Mouse (Mus musculus) spleen, postnatal 4 days (tissue): ENCODE results near the gene Hipk4.
"Not testable (repeated sequence)": the region's sequence is repeated elsewhere in the genome, so short reads cannot be mapped to it uniquely, and the experiment has no call there.

ENCODE experiments used
- DNase-seq, 2 experiments: peaks; one replicate each; pipeline ENCODE4 v3.0.0; 2022; ENCODE audit warnings: low spot score in 2 of 2

The Hipk4 gene

DNA sequence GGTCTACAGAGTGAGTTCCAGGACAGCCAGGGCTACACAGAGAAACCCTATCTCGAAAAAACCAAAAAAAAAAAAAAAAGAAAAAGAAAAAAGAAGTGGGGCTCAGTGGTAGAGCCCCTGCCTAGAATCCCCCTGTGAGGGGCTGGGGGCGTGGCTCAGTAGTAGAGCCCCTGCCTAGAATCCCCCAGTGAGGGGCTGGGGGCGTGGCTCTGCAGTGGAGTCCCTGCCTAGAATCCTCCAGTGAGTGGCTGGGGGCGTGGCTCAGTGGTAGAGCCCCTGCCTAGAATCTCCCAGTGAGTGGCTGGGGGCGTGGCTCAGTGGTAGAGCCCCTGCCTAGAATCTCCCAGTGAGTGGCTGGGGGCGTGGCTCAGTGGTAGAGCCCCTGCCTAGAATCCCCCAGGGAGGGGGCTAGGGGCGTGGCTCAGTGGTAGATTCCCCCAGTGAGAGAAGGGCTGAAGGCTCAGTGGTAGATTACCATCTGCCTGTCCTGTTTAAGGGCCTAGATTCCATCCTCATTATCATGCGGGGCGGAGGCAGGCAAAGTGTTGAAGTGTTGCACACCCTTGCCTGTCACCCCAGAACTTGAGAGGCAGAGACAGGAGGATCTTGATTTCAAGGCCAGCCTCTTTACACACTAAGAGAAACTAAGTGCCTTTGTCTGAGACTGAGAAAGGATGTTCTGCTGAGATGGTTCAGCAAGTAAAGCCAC is 28.3 kb upstream of the Hipk4 start:
- DNase-seq, result not testable (repeated sequence)

DNA sequence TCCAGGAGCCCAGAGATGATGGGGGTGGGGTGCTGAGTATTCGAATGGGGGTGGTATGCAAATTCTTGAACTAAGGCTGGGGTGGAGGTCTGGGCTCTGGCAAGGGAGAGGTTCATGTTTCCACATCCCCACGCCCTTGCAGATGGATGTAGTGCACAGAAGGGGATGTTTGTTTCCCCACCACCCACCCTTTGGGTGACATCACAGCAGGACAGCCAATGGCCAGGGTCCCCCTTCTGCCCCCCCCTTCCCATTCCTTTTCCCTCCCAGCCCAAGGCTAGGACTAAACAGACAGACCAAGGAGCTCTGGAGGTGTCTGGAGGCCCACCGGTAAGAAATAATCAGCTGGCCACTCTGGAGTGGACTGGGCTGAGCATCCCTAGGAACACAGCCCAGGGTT is 24.0 kb upstream of the Hipk4 start, which contains the start of gene Prx:
Gene Prx, plus strand, starts transcription at position 289 of the 400 bp plus-strand sequence.
- no peak for DNase-seq

DNA sequence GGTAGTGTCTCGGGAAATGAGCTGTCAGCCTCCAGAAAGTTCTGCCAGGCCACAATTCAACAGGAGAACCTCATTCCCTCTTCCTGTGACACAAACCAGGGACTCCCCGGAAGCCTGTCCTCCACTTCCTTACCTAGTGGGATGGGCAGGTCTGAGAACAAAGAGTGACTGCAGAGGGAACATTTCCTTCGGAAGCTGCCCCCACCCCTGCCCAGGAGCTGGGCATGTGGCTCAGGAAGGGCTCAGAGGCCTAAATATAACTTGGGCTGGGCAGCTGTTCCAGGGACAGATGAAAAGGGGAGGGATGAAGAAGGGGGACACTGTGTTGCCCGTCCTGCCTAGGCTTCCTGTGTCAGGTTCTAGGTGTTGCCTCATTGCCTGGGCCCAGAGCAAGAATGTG is 21.4 kb upstream of the Hipk4 start:
- no peak for DNase-seq

DNA sequence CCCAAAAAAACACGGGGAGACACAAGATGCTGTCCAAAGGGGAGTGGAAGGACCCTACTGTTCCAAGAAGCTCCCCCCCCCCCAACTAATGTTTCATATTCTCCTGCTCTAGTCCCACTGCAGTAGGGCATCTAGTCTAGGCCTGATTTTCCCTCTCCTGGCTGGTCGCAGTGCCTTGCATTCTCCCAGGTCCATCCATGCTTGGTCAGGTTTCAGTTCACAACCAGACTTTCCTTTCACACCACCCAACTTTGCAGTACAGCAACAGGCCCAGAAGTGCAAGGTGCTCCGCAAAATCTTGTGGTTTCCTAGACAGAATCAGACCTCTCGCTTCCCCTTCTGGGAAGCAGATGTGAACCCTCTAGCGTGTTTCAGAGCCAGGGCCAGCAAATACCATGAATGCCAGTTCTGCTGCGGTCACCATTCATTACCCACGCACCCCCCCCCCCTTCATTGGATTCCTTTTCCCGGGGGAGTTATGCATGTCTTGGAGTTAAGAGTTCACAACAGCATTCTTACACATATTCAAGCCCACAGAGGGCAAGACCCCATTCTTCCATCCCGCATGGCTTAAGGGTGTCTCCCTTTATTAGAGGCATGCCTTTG is 16.2 kb upstream of the Hipk4 start:
- DNase-seq, result no peak

DNA sequence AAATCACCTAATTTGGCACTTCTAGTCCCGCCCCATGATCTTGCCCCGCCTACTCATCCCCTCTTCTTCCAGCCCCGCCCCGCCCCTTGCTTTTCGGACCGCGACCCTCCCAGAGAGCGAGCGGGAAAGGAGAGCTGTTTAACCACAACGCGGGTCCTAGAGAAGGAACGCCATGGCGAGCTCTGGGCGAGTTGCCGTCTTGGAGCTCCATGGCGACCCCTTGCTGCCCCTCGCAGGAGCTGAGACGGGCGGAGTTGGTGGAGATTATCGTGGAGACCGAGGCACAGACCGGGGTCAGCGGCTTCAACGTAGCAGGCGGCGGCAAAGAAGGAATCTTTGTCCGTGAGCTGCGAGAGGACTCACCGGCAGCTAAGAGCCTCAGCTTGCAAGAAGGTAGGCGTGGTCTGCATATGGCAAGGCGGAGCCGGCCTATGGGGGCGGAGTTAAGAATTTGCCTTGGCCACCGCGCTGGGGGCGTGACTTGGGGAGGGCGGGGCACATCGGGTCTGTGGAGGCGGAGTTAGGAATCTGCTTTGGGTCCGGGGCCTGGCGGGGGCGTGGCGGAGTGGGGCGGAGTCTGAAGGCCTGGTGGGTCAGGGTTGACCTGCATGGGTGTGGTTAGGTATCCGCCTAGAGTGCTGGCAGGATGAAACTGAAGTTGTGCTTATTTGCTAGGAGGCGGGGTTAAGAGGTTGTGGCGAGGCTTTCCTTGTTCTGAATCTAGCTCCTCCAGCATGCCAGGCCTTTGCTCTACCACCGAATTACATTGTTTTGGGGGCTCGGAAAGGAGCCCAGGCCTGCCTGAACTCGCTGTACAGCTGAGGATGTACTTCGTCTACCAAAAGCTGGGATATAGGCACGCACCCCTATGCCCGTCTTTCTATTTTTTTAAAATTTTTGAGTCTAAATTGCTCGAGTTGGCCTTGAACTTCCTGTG is 15.1 kb upstream of the Hipk4 start:
- DNase-seq, result peak; percentile 100

DNA sequence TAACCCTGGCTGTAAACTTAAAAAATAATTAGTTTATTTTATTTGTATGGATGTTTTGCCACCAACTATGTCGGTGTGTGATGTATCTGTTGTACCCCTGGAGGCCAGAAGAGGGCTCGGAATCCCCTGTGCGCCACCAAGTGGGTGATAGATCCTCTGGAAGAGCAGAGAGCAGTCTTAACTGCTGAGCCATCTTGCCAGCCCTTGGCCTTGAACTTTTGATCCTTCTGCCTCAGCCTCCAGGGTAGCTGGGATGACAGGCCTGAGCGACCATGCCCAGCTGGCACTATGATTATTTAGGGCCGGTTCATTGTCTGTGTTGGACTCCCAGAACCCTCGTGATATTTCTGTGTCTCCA is 14.4 kb upstream of the Hipk4 start:
- peak; percentile 79 to 84 for DNase-seq

DNA sequence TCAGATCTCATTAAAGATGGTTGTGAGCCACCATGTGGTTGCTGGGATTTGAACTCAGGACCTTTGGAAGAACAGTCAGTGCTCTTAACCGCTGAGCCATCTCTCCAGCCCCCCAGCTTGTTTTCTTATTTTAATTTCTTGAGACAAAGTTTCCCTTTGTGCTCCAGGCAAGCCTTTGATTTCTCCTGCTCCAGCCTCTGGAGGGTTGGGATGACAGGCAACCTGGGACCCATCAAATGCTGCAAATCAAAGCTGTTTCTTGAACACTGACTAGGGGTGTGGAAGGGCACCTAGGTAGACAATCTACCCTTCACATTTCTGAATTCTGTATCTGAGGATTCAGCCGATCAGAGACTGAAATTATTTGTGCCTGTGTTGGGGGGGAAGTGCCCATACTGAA is 12.3 kb upstream of the Hipk4 start:
- no peak for DNase-seq

DNA sequence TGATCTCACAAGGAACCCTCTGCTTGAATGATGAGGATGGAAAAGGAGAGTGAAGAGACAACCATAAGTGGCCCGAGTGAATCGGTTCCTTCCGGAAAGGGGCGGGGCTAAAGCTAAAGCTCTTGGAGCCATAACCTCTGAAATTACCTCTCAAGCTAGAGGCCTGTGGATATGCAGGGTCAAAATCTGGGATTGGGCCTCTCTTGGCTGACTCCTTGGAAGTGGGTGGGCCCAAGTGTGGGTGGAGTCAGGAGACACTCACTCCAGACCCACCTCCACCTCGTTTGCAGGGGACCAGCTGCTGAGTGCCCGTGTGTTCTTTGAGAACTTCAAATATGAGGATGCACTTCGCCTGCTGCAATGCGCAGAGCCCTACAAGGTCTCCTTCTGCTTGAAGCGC is 8.1 kb upstream of the Hipk4 start:
- no peak for DNase-seq

DNA sequence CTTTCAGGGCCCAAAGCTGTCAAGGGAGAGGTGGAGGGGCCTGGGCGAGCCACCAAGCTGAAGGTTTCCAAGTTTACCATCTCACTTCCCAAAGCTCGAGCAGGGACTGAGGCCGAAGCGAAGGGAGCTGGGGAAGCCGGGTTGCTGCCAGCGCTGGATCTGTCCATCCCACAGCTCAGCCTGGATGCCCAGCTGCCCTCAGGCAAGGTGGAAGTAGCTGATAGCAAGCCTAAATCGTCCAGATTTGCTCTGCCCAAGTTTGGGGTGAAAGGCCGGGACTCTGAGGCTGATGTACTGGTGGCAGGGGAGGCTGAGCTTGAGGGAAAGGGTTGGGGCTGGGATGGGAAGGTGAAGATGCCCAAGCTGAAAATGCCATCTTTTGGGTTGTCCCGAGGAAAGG is 4.8 kb upstream of the Hipk4 start:
- DNase-seq, result no peak

DNA sequence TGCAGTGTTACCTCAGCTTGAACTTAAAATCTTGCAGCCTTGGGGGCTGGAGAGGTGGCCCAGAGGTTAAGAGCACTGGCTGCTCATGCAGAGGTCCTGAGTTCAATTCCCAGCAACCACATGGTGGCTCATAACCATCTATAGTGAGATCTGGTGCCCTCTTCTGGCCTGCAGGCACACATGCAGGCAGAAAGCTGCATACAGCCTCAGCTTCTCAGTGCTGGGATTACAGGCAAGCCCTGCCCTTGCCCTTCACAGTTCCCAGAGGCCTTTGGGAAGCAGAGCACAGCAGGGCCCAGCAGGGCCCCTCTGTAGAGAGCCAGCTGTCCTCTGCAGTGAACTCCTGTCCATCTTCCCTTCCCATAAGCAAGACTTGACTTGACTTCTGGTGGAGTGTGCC is 3.0 kb upstream of the Hipk4 start:
- no peak for DNase-seq

DNA sequence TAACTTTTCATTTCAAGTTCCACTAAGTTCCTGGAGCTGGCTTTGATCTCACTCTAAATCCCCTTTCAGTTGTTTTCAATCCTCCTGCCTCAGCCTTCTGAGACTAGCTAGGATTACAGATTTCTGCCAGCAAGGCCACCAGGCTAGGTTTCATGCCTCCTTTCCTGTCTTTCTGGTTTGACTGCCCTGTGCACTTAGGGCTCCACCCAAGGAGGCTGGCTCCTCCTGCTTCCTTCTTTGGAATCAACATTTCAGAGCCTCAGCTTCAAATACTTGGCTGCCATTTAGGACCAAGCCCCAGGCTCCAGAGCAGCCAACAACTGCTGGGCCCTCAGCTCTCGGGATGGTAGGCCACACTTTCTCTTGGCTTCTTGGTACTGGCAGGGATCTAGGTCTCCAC is 2.5 kb upstream of the Hipk4 start:
- no peak for DNase-seq

DNA sequence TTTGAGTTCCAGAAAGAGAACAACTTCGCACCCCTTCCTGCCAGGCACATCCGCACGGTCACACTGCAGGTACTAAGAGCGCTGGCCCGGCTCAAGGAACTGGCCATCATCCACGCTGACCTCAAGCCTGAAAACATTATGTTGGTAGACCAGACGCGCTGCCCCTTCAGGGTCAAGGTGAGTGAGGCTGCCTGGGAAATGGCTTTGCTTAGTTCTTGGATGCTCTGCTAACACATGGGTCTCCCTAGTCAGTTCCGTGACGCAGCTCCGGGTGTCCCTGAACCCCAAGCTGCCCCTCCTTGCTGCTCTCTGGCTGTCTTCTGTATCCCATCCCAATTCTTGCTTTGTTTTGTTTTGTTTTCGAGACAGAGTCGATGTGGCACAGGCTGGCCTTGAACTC is 738 bp downstream of the Hipk4 start:
- no peak for DNase-seq

DNA sequence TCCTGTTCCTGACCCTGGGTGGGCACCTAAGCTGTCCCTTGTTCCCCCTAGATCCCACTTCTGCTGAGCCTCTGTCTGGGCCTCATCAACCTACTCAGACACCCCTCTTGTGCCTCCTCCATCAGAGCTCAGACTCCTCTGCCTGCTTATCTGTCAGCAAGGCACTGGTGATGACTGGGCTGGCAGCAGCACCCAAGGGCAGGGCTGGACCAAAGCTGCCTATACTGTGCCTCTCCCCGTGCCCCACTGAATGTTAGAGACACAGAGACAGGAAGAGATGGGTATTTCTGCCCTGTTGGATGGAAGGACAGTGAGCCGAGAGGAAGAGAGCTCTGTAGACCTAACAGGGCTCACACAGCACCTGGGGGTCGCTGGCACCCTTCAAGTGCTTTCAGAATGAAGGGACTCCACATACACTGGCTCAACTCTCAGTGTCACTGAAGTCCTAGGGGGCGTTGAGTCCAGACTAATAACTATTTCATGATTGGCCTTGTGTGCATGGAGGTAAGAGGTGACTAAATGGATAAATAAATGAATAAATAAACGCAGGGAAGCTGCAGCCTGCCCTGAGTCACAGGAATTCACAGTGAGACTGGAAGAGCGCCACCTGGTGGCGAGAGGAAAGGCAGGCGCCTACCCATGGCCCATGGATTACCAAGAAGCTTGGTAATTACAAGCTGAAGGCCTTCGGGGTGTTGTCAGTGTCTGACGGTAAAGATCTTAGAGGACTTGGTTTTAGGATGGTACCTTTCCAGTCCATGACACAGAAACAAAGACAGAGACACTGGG is 3.2 kb downstream of the Hipk4 start:
- DNase-seq, result peak; percentile 76 to 93

DNA sequence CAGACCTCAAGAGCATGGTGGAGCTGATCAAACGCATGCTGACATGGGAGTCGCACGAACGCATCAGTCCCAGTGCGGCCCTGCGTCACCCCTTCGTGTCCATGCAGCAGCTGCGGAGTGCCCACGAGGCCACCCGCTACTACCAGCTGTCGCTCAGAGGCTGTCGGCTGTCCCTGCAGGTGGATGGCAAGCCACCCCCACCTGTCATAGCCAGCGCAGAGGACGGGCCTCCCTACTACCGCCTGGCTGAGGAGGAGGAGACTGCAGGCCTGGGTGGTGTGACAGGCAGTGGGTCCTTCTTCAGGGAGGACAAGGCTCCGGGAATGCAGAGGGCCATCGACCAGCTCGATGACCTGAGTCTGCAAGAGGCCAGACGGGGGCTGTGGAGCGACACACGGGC is 6.0 kb downstream of the Hipk4 start:
- DNase-seq, result peak in 1 of 2 experiments; percentile 57

DNA sequence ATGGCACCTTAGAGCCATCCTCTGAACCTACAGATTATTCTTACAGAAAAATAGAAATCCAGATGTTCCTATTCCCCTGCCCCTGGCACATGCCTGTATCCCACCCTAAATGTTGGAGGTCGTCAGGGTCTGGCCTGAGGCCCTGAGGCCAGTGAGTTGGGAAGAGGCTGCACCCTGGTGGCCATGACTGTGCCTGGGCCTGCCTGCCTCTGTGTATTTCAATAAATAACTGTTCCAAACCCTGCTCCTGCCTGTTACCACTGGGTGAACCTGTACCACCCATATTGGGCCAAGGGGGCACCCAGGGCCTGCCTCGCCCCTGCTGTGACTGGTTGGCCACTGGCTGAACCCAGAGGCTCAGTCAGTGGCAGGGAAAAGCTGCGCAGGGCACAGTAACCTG is 7.9 kb downstream of the Hipk4 start:
- no peak for DNase-seq

DNA sequence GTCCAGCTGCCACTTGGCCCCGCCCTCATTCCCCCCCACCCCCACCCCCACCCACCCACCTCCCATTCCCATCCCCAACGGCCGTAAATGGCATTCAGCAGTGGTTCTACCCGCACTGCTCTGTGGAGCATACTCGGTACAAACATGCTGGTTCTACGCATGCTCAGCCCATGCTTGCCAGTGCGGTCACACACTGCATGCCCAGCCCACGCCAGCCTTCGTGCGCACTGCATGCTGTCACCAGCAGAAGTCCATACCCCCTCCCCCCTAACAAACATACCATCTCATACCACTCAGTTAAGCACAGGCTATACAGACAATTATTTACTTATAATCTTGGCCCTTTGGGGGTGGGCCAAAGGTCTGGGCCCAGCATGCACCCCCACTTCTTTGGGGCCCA is 8.6 kb downstream of the Hipk4 start:
- DNase-seq, result no peak

DNA sequence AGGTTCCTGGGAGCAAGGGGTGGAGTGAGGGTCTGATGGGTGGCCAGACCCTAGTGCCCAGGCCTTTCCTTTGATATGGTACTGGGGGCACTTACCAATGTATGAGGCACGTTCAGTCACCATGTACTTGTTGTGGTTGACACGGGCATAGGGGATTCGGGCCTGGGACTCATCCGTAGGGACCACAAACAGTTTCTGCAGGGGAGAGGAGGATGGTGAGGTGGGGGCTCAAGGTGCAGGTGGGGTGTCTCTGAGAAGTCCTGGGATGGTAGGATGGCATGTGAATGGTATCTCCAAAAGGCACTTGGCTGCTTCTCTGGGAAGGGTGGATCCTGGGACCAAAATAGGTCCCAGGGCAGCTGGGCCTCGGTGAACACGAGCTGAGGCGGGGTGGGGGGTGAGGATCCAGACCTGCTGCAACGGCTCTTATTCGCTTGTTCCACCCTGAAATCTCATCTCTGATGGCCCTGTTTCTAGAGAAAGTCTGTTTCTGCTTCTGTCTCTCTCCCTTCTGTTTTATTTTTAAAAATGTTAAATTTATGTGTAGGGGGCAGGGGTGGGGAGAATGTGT is 9.5 kb downstream of the Hipk4 start:
- peak in 1 of 2 experiments; percentile 58 for DNase-seq

DNA sequence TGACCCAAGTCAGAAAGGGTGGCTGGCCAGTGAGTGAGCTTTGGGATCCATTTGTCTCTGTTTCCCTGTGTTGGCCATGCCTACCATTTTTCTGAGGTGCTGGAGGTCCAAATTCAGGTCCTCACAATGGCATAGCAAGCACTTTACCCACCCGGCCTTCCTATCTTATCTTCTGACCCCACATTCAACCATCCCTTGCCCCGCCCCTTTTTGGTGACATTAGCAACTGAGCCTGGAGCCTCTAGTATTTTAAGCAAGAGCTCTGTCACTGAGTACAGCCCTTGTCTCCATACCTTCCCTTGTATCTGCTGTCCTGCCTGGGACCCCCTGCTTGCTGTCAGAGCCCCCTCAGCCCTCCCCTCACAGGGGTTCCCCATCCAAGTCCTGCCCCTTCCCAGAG is 12.3 kb downstream of the Hipk4 start:
- peak; percentile 77 to 78 for DNase-seq

DNA sequence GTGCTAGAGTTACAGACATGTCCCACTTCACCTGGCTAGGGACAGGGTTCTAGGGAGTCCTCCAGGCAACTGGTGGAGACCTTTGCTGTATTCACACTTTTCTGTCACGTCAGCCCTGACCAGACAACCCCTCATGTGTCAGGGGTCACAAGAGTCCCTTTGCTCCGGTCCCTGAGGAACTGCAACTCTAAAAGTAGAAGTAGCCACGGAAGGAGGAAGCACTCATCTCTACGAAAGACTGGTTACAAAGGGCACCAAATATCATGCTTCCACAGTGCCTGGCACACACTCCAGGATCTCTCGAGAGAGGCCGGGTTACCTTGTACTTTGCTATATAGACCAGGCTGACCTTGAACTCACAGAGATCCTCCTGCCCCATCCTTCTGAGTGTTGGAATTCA is 13.6 kb downstream of the Hipk4 start:
- no peak for DNase-seq

DNA sequence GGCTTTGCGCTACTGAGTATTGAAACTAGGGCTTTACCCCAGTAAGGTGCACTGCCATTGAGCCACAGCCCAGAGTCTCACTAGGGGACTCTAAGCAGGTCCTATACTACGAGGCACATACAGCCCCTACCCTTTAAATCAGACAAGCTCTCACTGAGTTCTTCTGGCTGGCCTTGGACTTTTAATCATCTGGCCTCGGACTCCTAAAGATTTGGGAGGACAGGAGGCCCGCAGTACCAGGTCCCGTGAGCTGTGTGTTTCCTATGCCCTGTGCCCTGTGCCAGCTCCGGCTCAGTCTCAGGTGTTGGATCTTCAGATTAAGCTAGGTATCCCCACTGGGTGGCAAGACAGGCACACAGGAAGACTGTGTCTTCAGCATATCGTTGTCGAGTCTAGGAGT is 14.9 kb downstream of the Hipk4 start:
- no peak for DNase-seq

DNA sequence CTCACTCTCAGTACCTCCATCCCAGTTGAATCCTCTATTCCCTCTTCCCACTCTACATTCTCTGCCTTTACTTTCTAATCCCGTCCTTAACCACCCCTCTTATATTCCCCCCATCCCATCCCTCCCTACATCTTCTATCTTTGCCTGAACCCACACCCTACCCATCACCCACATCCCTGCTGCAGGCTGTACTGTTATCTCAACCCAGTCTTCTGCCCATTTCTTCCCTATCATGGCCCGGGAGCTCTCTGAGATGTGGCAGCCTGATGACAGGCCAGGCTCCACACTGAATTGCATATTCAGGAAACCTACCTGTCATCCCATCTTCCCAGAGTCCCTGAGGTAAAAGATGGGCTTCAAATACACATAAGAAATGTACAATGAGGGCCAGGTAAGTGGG is 15.7 kb downstream of the Hipk4 start:
- DNase-seq, result no peak

DNA sequence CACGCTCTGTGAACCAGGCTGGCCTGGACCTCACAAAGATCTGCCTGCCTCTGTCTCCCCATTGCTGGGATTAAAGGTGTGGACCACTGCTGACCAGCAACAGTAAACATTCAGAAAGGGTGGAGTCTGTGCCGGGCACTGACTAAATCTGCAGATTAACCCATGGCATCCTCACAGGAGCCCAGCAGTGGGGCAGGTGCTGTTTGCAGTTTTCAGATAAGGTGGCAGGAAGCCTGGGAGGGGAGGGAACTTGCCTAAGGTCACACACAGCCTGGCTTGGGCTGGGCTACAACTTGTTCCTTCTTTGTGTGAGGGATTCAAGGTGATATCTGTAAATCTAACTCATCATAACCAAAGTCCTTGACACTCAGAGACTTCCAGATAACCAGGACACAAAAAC is 17.5 kb downstream of the Hipk4 start:
- DNase-seq, result peak in 1 of 2 experiments; percentile 58
